Mouse (Mus musculus): ENCODE measurements around the gene Parvg.
"Not testable (repeated sequence)": the region's sequence is repeated elsewhere in the genome, so short reads cannot be mapped to it uniquely, and the experiment has no call there.

The Parvg gene

DNA sequence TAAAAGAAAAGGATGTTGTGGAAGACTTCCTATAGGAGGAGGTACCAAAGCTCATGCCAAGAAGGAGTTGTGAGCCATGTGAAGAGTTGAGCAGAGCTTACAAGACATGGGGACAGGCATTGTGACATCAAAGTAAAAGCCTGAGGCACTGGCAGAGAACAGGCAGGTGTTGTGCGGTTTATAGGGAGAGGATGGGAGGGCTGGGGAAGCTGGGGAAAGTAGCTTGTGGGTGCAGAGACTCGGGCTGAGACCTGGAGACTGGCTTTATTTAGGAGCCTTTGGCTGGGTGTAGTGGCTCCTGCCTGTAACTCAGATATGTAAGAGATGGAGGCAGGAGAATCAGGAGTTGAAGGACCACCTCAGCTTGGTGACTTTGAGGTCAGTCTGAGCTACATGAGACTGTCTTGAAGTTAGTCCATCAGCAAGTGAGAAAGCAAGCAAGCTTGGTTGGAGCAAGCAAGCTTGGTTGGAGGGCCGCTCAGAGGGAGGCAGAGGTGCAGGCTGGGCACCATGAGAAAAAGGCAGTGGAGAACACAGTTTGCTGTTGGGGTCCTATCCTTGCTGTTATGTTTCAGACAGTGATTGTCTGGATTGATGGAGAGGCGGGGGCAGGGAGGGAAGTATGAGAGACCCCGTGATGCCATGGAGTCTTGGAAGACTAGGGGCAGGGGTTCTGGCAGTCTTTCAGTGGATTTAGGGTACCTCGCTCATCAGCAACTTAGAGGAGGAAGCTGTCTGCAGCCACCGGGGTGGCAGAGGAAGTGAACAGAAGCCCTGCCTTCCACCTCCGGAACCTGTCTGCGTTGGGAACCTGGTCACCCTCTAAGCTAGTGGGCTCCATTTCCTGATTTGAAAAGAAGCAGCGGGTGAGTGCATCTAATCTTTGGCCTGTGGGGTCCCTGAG is at the start of gene Parvg:
TSS of gene Parvg (plus strand) at position 61 of the 904 bp plus-strand sequence.
- no peak for DNase-seq (ENCODE audit: low read depth, low spot score)

- no peak for DNase-seq (ENCODE audit: low read depth, low spot score)
Observed at GRCm38 (mm10) chr15:84276066-84276465, 47.8 kb upstream of the Parvg start.

- no peak for DNase-seq (ENCODE audit: low read depth, low spot score)
Observed at GRCm38 (mm10) chr15:84278091-84278490, 45.7 kb upstream of the Parvg start.

DNA sequence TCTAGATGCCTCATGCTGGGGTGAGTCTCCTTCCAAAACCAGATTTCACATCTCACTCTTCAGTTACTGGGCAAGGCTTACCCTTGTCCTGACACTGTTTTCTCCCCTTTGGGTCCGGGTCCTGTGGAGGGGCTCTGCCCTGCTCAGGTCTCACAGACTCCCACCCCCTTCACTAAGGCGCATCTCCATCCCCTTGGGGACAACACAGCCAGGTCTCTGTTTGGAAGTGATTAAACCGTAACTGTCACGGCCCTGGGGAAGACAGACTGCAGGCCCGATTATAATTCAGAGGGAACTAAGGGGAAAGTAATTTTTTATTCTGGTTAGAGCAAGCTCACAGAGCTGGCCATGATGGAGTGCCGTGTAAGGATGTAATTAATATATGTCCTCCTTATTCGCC is 45.2 kb upstream of the Parvg start:
- no peak for DNase-seq (ENCODE audit: low read depth, low spot score)

- no peak for DNase-seq (ENCODE audit: low read depth, low spot score)
Observed at GRCm38 (mm10) chr15:84280309-84280708, 43.5 kb upstream of the Parvg start.

DNA sequence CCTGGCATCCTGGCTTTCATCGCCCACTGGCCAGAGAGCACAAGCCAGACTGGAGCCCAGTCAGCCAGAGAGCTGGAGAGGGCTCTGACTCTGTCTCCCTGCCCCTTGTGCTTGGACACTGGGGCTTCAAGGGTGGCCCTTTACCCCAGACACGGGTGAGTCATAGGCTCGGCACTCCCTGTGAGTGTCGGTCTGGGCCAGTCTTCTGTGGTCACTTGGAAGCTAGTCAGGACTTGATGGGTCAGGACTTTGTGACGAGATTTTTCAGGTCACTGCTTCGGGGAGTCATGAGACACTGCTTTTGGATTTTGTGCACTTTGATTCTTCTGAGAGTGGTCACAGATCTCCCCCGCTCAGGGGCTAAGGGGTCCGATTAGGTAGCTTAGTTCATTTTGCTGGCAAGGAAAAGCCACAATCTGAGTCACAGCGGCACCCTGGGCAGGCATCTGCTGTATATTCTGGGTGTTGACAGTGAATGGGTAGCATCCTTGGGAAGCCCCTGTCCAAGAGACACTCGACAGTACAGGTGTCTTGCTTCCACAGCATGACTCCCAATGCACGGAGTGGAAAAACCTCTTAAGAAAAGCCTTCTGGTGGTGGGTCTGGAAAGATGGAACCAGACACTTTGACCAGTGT is 43.0 kb upstream of the Parvg start:
- DNase-seq (ENCODE audit: low read depth, low spot score) = no peak

GRCm38 (mm10) chr15:84282206-84283085 is 41.4 kb upstream of the Parvg start:
- no peak for DNase-seq (ENCODE audit: low read depth, low spot score)

GRCm38 (mm10) chr15:84284059-84284458 is 39.8 kb upstream of the Parvg start:
- no peak for DNase-seq (ENCODE audit: low read depth, low spot score)

- DNase-seq (ENCODE audit: low read depth, low spot score) = no peak
Observed at GRCm38 (mm10) chr15:84285453-84285852, 38.4 kb upstream of the Parvg start.

GRCm38 (mm10) chr15:84288953-84289352 is 34.9 kb upstream of the Parvg start:
- DNase-seq (ENCODE audit: low read depth, low spot score) = not testable (repeated sequence)

DNA sequence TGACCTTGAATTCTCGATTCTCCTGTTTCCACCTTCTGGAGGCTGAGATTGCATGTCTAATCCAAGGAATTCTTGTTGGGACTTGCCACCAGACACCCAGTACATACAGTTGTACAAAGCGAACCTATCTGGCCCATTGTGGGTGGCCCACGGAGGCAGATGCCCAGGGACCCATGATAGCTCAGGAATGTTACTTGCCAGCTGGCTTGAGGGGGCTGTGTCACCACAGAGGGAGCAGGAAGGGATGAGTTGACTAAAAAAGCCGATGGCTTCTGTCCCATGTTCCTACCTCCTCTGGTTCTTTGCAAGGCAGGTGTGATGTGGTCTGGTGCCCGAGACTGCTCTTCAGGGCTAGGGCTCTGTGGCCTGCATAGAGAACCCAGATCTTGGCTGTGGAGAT is 32.7 kb upstream of the Parvg start:
- no peak for DNase-seq (ENCODE audit: low read depth, low spot score)

GRCm38 (mm10) chr15:84293590-84293989 is 30.2 kb upstream of the Parvg start:
- DNase-seq (ENCODE audit: low read depth, low spot score) = no peak

GRCm38 (mm10) chr15:84294391-84294790 is 29.4 kb upstream of the Parvg start:
- DNase-seq (ENCODE audit: low read depth, low spot score) = no peak

GRCm38 (mm10) chr15:84295225-84295624 is 28.6 kb upstream of the Parvg start:
- DNase-seq (ENCODE audit: low read depth, low spot score) = no peak

- DNase-seq (ENCODE audit: low read depth, low spot score) = no peak
Observed at GRCm38 (mm10) chr15:84297454-84297853, 26.4 kb upstream of the Parvg start.

GRCm38 (mm10) chr15:84298804-84299370 is 24.9 kb upstream of the Parvg start:
- no peak for DNase-seq (ENCODE audit: low read depth, low spot score)

- no peak for DNase-seq (ENCODE audit: low read depth, low spot score)
Observed at GRCm38 (mm10) chr15:84299662-84300333, 24.0 kb upstream of the Parvg start.

DNA sequence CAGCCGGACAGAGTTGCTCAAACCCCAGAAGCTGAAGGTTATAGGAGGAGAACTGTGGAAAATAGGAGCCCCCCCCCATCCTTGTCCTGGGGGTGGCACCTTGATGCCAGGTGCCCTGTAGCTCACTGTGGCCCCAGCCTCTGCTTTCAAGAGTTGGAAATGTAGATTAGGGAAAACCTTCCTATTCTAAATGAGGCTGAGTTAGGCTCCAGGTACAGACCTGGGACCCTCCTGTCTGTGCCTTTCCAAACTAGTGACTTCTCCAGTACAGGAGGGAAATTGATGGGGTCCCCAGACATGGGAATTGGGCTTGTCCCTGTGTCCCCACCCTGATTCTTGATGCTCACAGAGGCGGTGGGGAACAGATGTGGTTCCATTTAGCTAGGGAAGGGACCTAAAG is 23.2 kb upstream of the Parvg start:
- DNase-seq (ENCODE audit: low read depth, low spot score) = no peak

- DNase-seq (ENCODE audit: low read depth, low spot score) = no peak
Observed at GRCm38 (mm10) chr15:84301026-84301425, 22.8 kb upstream of the Parvg start.

DNA sequence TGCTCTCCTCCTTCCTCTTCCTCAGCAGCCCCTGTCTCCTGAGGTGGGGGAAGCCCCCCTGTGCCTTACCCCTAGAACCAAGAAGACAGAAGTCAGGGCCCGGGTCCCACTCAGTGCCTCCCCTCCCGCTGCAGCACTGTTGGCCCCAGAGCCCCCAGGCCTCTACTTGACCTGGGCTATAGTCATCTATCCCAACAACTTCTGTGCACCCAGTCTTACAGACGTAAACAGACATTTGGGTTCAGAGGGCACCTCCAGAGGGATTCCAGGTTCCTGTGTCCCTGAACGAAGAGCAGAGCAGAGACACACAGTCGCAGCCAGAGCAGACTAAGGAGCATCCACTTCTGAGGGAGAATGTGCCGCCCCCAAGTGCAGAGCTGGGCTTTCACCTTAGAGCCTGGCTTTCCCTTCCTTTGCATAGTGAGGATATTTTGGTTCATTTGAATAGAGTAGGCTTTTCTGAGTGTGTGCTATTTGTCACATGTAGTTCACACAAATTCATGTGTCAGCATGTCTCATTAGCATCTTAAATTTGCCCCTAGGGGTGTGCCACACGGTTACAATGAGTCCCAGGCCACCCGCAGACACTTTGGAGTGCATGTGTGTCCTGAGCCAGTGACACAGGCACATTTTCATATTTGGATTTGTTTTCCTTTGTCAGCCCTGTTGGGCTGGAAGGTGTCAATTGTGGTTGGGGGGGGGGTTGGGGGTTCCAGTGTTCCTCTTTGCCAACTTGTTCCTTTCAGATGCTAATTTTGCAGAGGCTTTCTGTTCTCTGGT is 22.0 kb upstream of the Parvg start:
- DNase-seq (ENCODE audit: low read depth, low spot score) = no peak

All from forelimb bud, embryonic 11.5 days (tissue).